In the genomic region with DNA sequence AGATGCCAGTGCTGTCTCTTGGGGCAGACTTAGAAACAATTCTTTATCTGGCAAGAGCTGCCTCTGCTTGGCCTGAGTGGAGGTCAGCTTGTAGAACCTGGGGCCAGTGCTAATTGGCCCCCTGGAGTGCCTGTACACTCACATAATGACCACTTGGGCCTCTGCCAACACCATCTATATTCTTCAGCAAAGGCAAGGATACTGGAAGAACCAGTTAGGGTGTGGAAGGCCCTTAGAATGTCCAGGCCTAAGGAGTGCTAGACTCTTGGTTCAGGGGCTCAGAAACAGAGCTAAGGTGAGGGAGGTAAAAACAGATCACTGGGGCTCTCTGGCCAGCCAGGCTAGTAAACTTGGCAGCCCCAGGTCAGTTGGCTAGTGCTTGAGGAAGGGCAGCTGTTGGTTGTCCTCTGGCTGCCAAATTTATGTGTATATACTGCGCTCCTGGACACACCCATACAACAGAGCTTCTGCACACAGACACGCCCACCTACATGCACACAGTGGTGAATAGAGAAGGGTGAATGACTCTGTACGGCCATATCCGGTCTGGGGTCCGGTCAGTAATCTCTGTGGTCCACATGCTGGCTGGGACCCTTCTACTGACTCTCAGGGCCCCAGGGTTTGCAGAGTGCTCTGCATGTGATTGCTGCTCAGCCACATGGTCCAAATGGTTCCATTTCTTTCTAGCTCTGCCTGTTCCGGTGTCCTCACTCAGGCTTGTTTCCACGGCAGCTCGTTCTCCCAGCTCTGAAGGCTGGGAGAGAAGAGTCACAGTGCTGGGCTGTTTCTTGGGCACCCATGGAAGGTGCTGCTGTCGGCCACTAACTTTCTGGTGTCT, we compare ENCODE assay signal across 9 mouse cellular contexts. TPM values are rescaled to one million over a fixed set of nuclear protein-coding genes. Genes with fewer than 3 reads are reported as not detected.
DNase-seq lines count a peak whose midpoint lies in the region; ATAC-seq and TF ChIP-seq lines count a peak whose summit lies in the region.
"Had no signal": no experiment of that assay in that cellular context is flagged by ENCODE, and none has a peak within 500 bp of the region (broad histone marks: within the 10 kb centered on the region; RNA-seq: fewer than 3 reads in every experiment).

No protein-coding gene starts in this region.

- peak; percentile 30 for DNase-seq in liver, adult 2 months (ENCODE audit: extremely low read depth, low read depth, low spot score)
- DNase-seq in liver, embryonic 11.5 days (ENCODE audit: low spot score) = no peak
- peak; percentile 3 for DNase-seq in midbrain, postnatal 0 days (ENCODE audit: low spot score)
- no peak for DNase-seq in thymus, postnatal 14 days
- DNase-seq: cerebellum, postnatal 25 days had no signal

- 42% methylated on average over 9 of the region's 9 CpGs for WGBS in liver, adult 2 months
- 81% methylated on average over 9 of the region's 9 CpGs for WGBS in liver, embryonic 11.5 days
- 60% methylated on average over 9 of the region's 9 CpGs for WGBS in forebrain, embryonic 16.5 days
- WGBS in kidney, embryonic 14.5 days = 63% methylated on average over 9 of the region's 9 CpGs
- 71% methylated on average over 9 of the region's 9 CpGs for WGBS in midbrain, postnatal 0 days

- ATAC-seq in liver, embryonic 11.5 days (replicated peaks; ENCODE audit: low FRiP score) = no peak; the same call in 1 of the 2 replicates
- ATAC-seq in forebrain, embryonic 16.5 days = peak; percentile 47; the same call in 1 of the 2 replicates
- peak; percentile 47; the same call in 1 of the 2 replicates for ATAC-seq in kidney, embryonic 14.5 days (ENCODE audit: low FRiP score, low TSS enrichment)
- peak; percentile 38; the same call in 1 of the 2 replicates for ATAC-seq in midbrain, postnatal 0 days (ENCODE audit: low FRiP score)
- no peak for ATAC-seq in inflammation-experienced regulatory T-cells, adult 6 months

- H3K27me3 ChIP-seq in liver, adult 2 months (ENCODE audit: control insufficient read depth, insufficient read depth, low read length) = no peaks in the 10 kb centered on the region
- no peaks in the 10 kb centered on the region for H3K27me3 ChIP-seq in liver, embryonic 11.5 days (replicated peaks; ENCODE audit: control insufficient read depth, insufficient read depth, low read length)
- no peaks in the 10 kb centered on the region for H3K27me3 ChIP-seq in forebrain, embryonic 16.5 days (replicated peaks; ENCODE audit: control insufficient read depth, insufficient read depth, low read length)
- H3K27me3 ChIP-seq in kidney, embryonic 14.5 days (ENCODE audit: control insufficient read depth, insufficient read depth, low read length) = no peaks in the 10 kb centered on the region
- H3K27me3 ChIP-seq in midbrain, postnatal 0 days (ENCODE audit: insufficient read depth, low read length) = no peaks in the 10 kb centered on the region

- no peaks in the 10 kb centered on the region for H3K79me2 ChIP-seq in liver, adult 2 months (ENCODE audit: control insufficient read depth, insufficient read depth, low read length)

- H3K4me1 ChIP-seq in liver, adult 2 months (ENCODE audit: control insufficient read depth, insufficient read depth, low read length) = no peaks in the 10 kb centered on the region
- H3K4me1 ChIP-seq in liver, embryonic 11.5 days (replicated peaks; ENCODE audit: control insufficient read depth, insufficient read depth, low read length) = no peaks in the 10 kb centered on the region
- peaks cover 2% of the 10 kb centered on the region; the same call in 1 of the 2 replicates for H3K4me1 ChIP-seq in forebrain, embryonic 16.5 days (replicated peaks; ENCODE audit: control insufficient read depth, insufficient read depth, low read length)
- peaks cover 17% of the 10 kb centered on the region; the same call in 1 of the 2 replicates for H3K4me1 ChIP-seq in kidney, embryonic 14.5 days (ENCODE audit: control insufficient read depth, insufficient read depth, low read length)
- no peaks in the 10 kb centered on the region for H3K4me1 ChIP-seq in midbrain, postnatal 0 days (ENCODE audit: insufficient read depth, low read length)

- H3K9ac ChIP-seq in liver, adult 2 months (ENCODE audit: low read depth, low read length) = no peak overlapping the region
- H3K9ac ChIP-seq in liver, embryonic 11.5 days (ENCODE audit: low read depth, low read length) = no peak overlapping the region
- H3K9ac ChIP-seq in forebrain, embryonic 16.5 days (replicated peaks; ENCODE audit: low read depth, low read length) = no peak overlapping the region
- H3K9ac ChIP-seq in kidney, embryonic 14.5 days (ENCODE audit: low read depth, low read length) = no peak overlapping the region
- H3K9ac ChIP-seq in midbrain, postnatal 0 days (replicated peaks; ENCODE audit: low read length, poor library complexity, severe bottlenecking) = no peak overlapping the region

- TF ChIP-seq POLR2A in liver, adult 2 months (IDR thresholded peaks at IDR 0.05; ENCODE audit: extremely low read depth, insufficient read depth, low read length) = no peak

- H3K4me3 ChIP-seq in liver, adult 2 months (ENCODE audit: insufficient read depth, low read depth, low read length) = no peak overlapping the region
- H3K4me3 ChIP-seq in liver, embryonic 11.5 days (ENCODE audit: low read depth, low read length) = no peak overlapping the region
- H3K4me3 ChIP-seq in forebrain, embryonic 16.5 days (replicated peaks; ENCODE audit: low read length) = no peak overlapping the region
- H3K4me3 ChIP-seq in kidney, embryonic 14.5 days (ENCODE audit: low read length) = no peak overlapping the region
- H3K4me3 ChIP-seq in midbrain, postnatal 0 days (ENCODE audit: low read depth, low read length) = no peak overlapping the region
- H3K4me3 ChIP-seq: left cerebral cortex, adult 2 months had no signal

- H3K36me3 ChIP-seq in liver, adult 2 months (ENCODE audit: control insufficient read depth, insufficient read depth, low read length) = no peaks in the 10 kb centered on the region
- no peaks in the 10 kb centered on the region for H3K36me3 ChIP-seq in liver, embryonic 11.5 days (ENCODE audit: control insufficient read depth, insufficient read depth, low read length)
- no peaks in the 10 kb centered on the region for H3K36me3 ChIP-seq in forebrain, embryonic 16.5 days (ENCODE audit: control insufficient read depth, insufficient read depth)
- no peaks in the 10 kb centered on the region; the same call in 1 of the 2 replicates for H3K36me3 ChIP-seq in kidney, embryonic 14.5 days (ENCODE audit: control insufficient read depth, insufficient read depth, low read length)
- H3K36me3 ChIP-seq in midbrain, postnatal 0 days (ENCODE audit: insufficient read depth, low read length) = peaks cover 5% of the 10 kb centered on the region; the same call in 1 of the 2 replicates

- no peak overlapping the region for H3K27ac ChIP-seq in liver, adult 2 months (replicated peaks; ENCODE audit: insufficient read depth, low read depth, low read length)
- no peak overlapping the region for H3K27ac ChIP-seq in liver, embryonic 11.5 days (ENCODE audit: low read depth, low read length)
- H3K27ac ChIP-seq in forebrain, embryonic 16.5 days (ENCODE audit: low read length) = no peak overlapping the region
- peak overlapping the region; percentile 31; the same call in 1 of the 2 replicates for H3K27ac ChIP-seq in kidney, embryonic 14.5 days (ENCODE audit: low read depth, low read length)
- no peak overlapping the region for H3K27ac ChIP-seq in midbrain, postnatal 0 days (ENCODE audit: low read depth, low read length)
- H3K27ac ChIP-seq: left cerebral cortex, adult 2 months had no signal

- no peak for TF ChIP-seq CTCF in liver, adult 2 months (IDR thresholded peaks at IDR 0.05; ENCODE audit: low read depth, low read length)
- TF ChIP-seq CTCF in midbrain, postnatal 0 days (IDR thresholded peaks at IDR 0.05) = no peak

- H3K9me3 ChIP-seq in liver, embryonic 11.5 days (ENCODE audit: control insufficient read depth, low read length) = no peaks in the 10 kb centered on the region
- no peaks in the 10 kb centered on the region for H3K9me3 ChIP-seq in forebrain, embryonic 16.5 days (ENCODE audit: control insufficient read depth, low read length)
- H3K9me3 ChIP-seq in kidney, embryonic 14.5 days (ENCODE audit: control insufficient read depth, low read length) = no peaks in the 10 kb centered on the region
- H3K9me3 ChIP-seq in midbrain, postnatal 0 days (ENCODE audit: low read length) = no peaks in the 10 kb centered on the region

- H3K4me2 ChIP-seq in liver, embryonic 11.5 days = no peak overlapping the region
- no peak overlapping the region for H3K4me2 ChIP-seq in forebrain, embryonic 16.5 days (ENCODE audit: low read length)
- no peak overlapping the region for H3K4me2 ChIP-seq in kidney, embryonic 14.5 days (replicated peaks; ENCODE audit: low read depth, low read length)
- no peak overlapping the region for H3K4me2 ChIP-seq in midbrain, postnatal 0 days (ENCODE audit: low read depth, low read length, poor library complexity, severe bottlenecking)

RNA-seq across cellular contexts. Expression of a gene that starts 22.4 kb away (rescaled TPM):
- total RNA-seq in liver, adult 2 months (2014; rRNA removed) = 1.6 and 3.6 TPM in 2 replicates
- 2.5 and 3.3 TPM in 2 replicates for polyA plus RNA-seq in liver, adult 2 months (2012; rRNA removed)
- polyA plus RNA-seq in liver, embryonic 11.5 days (2014; fragmentation: Nextera tagmentation; extraction: Ambion mirVana) = 0.40 and 0.60 TPM in 2 replicates
- polyA plus RNA-seq in forebrain, embryonic 16.5 days (2015; fragmentation: Nextera tagmentation; extraction: Ambion mirVana) = 0.26 and 0.28 TPM in 2 replicates
- 21.2 and 33.0 TPM in 2 replicates for polyA plus RNA-seq in kidney, embryonic 14.5 days (2014; fragmentation: Nextera tagmentation; extraction: Ambion mirVana)
- 3.1 and 4.0 TPM in 2 replicates for total RNA-seq in midbrain, postnatal 0 days (2014; rRNA removed)
- polyA plus RNA-seq in midbrain, postnatal 0 days (2015; fragmentation: Nextera tagmentation; extraction: Ambion mirVana) = 0.53 and 0.68 TPM in 2 replicates
- polyA plus RNA-seq in inflammation-experienced regulatory T-cells, adult 6 months (2017; shearing (Covaris generic)) = under 1 TPM; 0.05 to 0.10 (median 0.07) TPM

Comparison
In these comparisons a context has a peak if more than half of its experiments do, and no peak if none do; other contexts are left out.
1. DNase-seq: peak in liver, adult 2 months (single experiment) and midbrain, postnatal 0 days (single experiment); none in liver, embryonic 11.5 days (single experiment) and thymus, postnatal 14 days (single experiment).
2. ATAC-seq: peak in forebrain, embryonic 16.5 days (single experiment), kidney, embryonic 14.5 days (single experiment) and midbrain, postnatal 0 days (single experiment); none in liver, embryonic 11.5 days (single experiment) and inflammation-experienced regulatory T-cells, adult 6 months (single experiment).